Mouse (Mus musculus) bone marrow macrophage, adult 2 months (primary cell): ENCODE results near the gene Cdca3. TPM values are rescaled to one million over a fixed set of nuclear protein-coding genes. Genes with fewer than 3 reads are reported as not detected.

Experiments
- H3K27ac ChIP-seq: 2 replicates; pipeline ENCODE4 v1.5.1; 2012; ENCODE audit warnings: low read depth, low read length; ENCODE audit not compliant: insufficient read depth
- H3K4me1 ChIP-seq: 2 replicates; pipeline ENCODE4 v1.6.1; 2012; ENCODE audit warnings: low read length; ENCODE audit not compliant: control insufficient read depth, insufficient read depth
- H3K4me3 ChIP-seq: 2 replicates; pipeline ENCODE4 v1.5.1; 2012; ENCODE audit warnings: mild to moderate bottlenecking, low read length, moderate library complexity; ENCODE audit not compliant: insufficient read depth
- CTCF ChIP-seq: IDR thresholded peaks from 2 replicates; pipeline ENCODE4 v1.5.1; 2012; ENCODE audit warnings: low read depth, mild to moderate bottlenecking, low read length, moderate library complexity
- POLR2A ChIP-seq: IDR thresholded peaks from 2 replicates; pipeline ENCODE4 v1.6.1; 2012; ENCODE audit warnings: mild to moderate bottlenecking, low read depth, low read length, borderline replicate concordance
- polyA plus RNA-seq: library from polyadenylated mRNA; stranded (reverse); fragments of >200 nt; gene quantifications from 2 replicates; pipeline ENCODE4 v1.2.4, GENCODE M21; 2012; ENCODE audit not compliant: missing spikeins, insufficient read depth, insufficient read length

The Cdca3 gene
- polyA plus RNA-seq, 1 experiment = 76.5 TPM

DNA sequence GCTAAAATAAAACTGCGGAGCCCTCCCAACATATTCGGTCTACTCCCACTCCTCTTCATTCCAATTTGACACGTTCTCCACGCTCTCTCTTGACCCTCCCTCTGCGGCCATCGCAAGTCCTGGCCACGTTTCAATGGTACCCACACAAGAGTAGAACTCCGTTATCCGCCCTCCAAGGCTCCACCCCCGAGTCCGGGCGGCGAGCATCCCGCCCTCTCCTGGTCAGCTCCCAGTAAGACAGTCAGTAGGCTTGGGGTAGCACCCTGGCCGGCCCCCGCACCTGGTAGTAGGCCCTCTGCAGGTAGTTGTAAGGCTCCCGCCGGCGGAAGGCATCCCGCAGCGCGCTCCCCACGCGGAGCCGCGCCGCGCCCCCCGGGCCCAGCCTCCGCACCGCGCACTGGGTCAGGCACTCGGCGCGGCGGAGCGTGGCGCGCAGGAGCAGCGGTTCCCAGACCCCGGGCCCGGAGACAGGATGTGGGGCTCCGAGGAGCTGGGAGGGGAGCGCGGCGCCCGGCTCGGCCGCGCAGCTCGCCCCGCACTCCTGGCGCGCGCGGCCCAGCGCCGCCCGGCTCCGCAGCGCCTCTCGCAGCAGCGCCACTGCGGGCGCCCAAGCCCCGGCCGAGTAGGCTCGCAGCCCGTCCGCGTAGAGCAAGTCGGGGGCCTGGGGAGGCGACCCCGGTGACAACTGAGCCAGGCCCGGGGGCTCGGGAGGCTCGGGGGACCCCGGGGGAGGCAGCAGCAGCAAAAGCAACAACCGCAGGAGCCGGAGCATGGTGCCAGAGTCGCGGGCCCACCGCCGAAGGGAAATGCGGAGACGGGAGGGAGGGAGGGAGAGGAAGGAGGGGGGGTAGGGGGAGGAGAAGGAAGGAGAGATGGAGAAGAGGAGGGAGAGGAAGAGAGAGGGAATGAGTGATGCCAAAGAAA is 27.8 kb downstream of the Cdca3 start, which contains the start of gene P3h3:
Gene P3h3, minus strand, starts transcription at position 837 of the 924 bp plus-strand sequence.
- peaks cover 21% of the 10 kb centered on the region for H3K4me1 ChIP-seq
- H3K27ac ChIP-seq = 0 out of 2 replicates have a peak within 1 kb of the TSS, but pooled peaks have one; percentile 19
- H3K4me3 ChIP-seq = peak within 1 kb of the TSS; percentile 73
- TF ChIP-seq POLR2A = no peak
- peak; percentile 41; the same call in 1 of the 2 replicates for TF ChIP-seq CTCF

DNA sequence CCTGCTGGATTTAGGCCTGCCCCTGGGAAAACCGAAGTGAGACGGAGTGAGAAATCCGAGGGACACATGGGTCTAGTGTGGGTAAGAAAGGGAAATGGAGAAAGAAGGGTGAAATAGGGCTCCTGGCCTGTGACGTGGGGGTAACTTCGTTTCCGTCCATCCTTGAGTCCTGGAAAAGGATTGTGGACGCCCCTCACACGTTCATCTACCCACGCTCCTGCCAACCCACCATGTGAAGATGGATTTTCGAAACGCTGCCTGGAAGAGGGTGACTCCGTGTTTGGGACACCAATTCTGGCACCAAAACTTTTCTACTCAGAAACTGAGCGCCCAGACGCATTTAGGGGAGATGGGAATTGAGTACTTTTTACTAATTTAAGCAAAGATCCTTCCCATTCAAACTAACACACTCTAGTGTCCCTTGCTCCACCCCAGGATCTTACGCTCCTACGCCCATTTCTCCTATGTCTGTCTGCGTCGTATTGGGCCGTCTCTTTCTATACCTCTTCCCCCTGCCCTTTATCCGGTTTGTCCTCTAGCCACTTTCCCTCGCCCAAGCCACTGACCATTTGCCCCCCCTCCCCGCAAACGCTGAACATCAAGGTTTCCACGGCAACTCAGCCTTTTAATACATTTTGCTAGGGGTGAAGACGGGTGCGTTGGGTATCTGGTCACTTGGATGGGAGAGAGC is 28.6 kb downstream of the Cdca3 start:
- Histone ChIP-seq H3K4me3 (peak overlapping the region; percentile 73), H3K27ac (no peak overlapping the region), H3K4me1 (peaks cover 24% of the 10 kb centered on the region)
- TF ChIP-seq CTCF = no peak
- no peak for TF ChIP-seq POLR2A

- H3K4me3 ChIP-seq = no peak overlapping the region
- no peak overlapping the region for H3K27ac ChIP-seq
- no peak for TF ChIP-seq POLR2A
- no peak for TF ChIP-seq CTCF
- H3K4me1 ChIP-seq = peaks cover 24% of the 10 kb centered on the region
These were observed 29.4 kb downstream of the Cdca3 start for GRCm38 (mm10) chr6:124858561-124859318.

DNA sequence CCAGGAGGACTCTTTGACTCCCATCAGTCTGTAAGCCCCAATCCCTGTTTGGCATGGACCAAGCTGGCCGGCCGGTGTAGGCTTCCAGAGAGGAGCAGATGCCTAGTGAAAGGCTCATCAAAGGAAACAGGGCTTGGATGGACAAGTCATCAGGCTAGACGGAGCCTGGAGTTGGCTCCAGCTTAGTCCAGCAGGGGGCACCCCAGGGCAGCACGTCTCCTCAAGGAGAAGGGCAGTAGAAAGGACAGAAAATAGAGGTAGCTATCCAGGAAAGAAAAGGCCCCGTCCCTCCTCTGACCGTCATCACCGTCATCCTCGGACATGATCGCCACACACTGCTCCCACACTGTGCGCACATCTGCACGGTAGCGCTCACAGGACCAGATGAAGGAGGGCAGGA is 30.4 kb downstream of the Cdca3 start:
- Histone ChIP-seq H3K4me3 (no peak overlapping the region), H3K27ac (no peak overlapping the region), H3K4me1 (peaks cover 26% of the 10 kb centered on the region)
- TF ChIP-seq POLR2A (no peak), CTCF (peak; percentile 88)

- Histone ChIP-seq H3K27ac (no peak overlapping the region), H3K4me3 (no peak overlapping the region), H3K4me1 (peaks cover 29% of the 10 kb centered on the region)
- TF ChIP-seq POLR2A (no peak), CTCF (no peak)
These were observed 31.2 kb downstream of the Cdca3 start for GRCm38 (mm10) chr6:124860511-124860910.

DNA sequence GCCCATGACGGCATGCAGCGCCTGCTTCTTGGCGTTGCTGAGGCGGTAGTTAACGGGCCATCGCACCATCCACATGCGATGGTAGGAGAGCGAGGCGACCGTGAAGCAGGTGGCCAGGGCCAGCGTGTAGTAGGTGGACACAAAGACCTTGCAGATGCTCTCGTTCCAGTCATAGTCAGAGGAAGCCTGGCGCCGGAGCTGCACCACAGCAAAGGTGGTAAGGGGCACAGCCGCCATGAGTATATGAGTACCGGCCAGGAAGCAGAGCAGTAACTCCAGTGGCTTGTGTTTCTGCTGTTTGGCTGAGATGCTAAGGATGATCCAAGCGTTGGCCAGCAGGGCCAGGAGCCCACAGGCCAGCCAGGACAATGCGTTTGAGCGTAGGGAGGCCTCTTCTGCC is 31.9 kb downstream of the Cdca3 start:
- TF ChIP-seq POLR2A = no peak
- no peak for TF ChIP-seq CTCF

GRCm38 (mm10) chr6:124861802-124862201 is 32.5 kb downstream of the Cdca3 start:
- Histone ChIP-seq H3K27ac (peak overlapping the region; percentile 21; the same call in 1 of the 2 replicates), H3K4me3 (peak overlapping the region; percentile 92; the same call in 1 of the 2 replicates), H3K4me1 (peaks cover 22% of the 10 kb centered on the region)
- TF ChIP-seq CTCF = no peak
- no peak for TF ChIP-seq POLR2A

More for the DNA sequence above, 31.9 kb downstream of the Cdca3 start:
- no peak overlapping the region for H3K27ac ChIP-seq
- H3K4me1 ChIP-seq = peaks cover 27% of the 10 kb centered on the region
- H3K4me3 ChIP-seq = no peak overlapping the region

GRCm38 (mm10) chr6:124862406-124863124 is 33.2 kb downstream of the Cdca3 start:
- Histone ChIP-seq H3K27ac (peak overlapping the region; percentile 70), H3K4me3 (peak overlapping the region; percentile 92), H3K4me1 (peaks cover 22% of the 10 kb centered on the region)
- TF ChIP-seq POLR2A (no peak), CTCF (no peak)
